Mouse (Mus musculus): ENCODE measurements around the gene Palm3. TPM values are rescaled to one million over a fixed set of nuclear protein-coding genes. Genes with fewer than 3 reads are reported as not detected.

Palm3 gene
- total and polyA plus RNA-seq, 3 experiments, result 0.13 to 0.77 (median 0.16) TPM

GRCm38 (mm10) chr8:84070667-84071066 is 49.4 kb downstream of the Palm3 start:
- Histone ChIP-seq H3K4me3 (replicated peaks in 1 of 3; ENCODE audit: low read depth in 2 of 3, low read length in 2 of 3, poor library complexity in 1 of 3) (no peak overlapping the region), H3K79me2 (replicated peaks; ENCODE audit: control insufficient read depth, extremely low read depth, insufficient read depth, poor library complexity, severe bottlenecking) (peaks cover 14% of the 10 kb centered on the region), H3K27me3 (replicated peaks) (no peaks in the 10 kb centered on the region), H3K4me2 (ENCODE audit: insufficient read depth, low read depth, poor library complexity, severe bottlenecking) (no peak overlapping the region), H3K9me3 (replicated peaks; ENCODE audit: low read length) (no peaks in the 10 kb centered on the region), H3K4me1 (ENCODE audit: control insufficient read depth in 1 of 2, insufficient read depth in 2 of 2) (peaks cover 16 to 43% of the 10 kb centered on the region in 2 experiments), H3K9ac (ENCODE audit: insufficient read depth, low read depth) (no peak overlapping the region), H3K36me3 (replicated peaks in 1 of 2; ENCODE audit: control insufficient read depth in 1 of 2, insufficient read depth in 1 of 2, low read length in 1 of 2) (peaks cover 14 to 46% of the 10 kb centered on the region in 2 experiments), H3K27ac (ENCODE audit: insufficient read depth, low read depth) (no peak overlapping the region)
- in situ Hi-C loops (cut with MboI; ENCODE audit: low pct_ligation_motif_present, low pct_unique_long_range_greater_than_20kb, low sequenced_read_pairs) (no loop called here), dilution Hi-C loops (cut with MboI; ENCODE audit: extremely low pct_ligation_motif_present, extremely low pct_unique_long_range_greater_than_20kb, low sequenced_read_pairs) (no loop called here)
- DNase-seq (ENCODE audit: extremely low read depth), result no peak
- TF ChIP-seq PAX5 (IDR thresholded peaks at IDR 0.05; ENCODE audit: low read length) (no peak), RAD21 (IDR thresholded peaks at IDR 0.05; ENCODE audit: low read depth, low read length) (no peak), ETS1 (conservative IDR thresholded peaks at IDR 0.05; ENCODE audit: low read depth, low read length) (no peak), MXI1 (IDR thresholded peaks at IDR 0.05; ENCODE audit: low read depth, low read length) (no peak), NRF1 (IDR thresholded peaks at IDR 0.05; ENCODE audit: low read depth, low read length) (no peak), E2F4 (IDR thresholded peaks at IDR 0.05; ENCODE audit: insufficient replicate concordance, low read depth, low read length) (no peak), HCFC1 (IDR thresholded peaks at IDR 0.05; ENCODE audit: low read depth, low read length) (no peak), NELFE (IDR thresholded peaks at IDR 0.05; ENCODE audit: low read depth, low read length) (no peak), RCOR1 (conservative IDR thresholded peaks at IDR 0.05; ENCODE audit: low read depth, low read length) (no peak), TCF12 (IDR thresholded peaks at IDR 0.05; ENCODE audit: low read depth, low read length) (no peak), POLR2A (IDR thresholded peaks at IDR 0.05; ENCODE audit: low read depth, low read length) (no peak), IRF4 (IDR thresholded peaks at IDR 0.05; ENCODE audit: low read depth, low read length) (no peak), SMC3 (IDR thresholded peaks at IDR 0.05; ENCODE audit: low read depth, low read length) (no peak), MEF2A (IDR thresholded peaks at IDR 0.05; ENCODE audit: borderline replicate concordance, low read depth, low read length) (no peak), JUND (conservative IDR thresholded peaks at IDR 0.05; ENCODE audit: low read depth, low read length) (no peak)

GRCm38 (mm10) chr8:84071921-84072320 is 50.6 kb downstream of the Palm3 start:
- Histone ChIP-seq H3K4me1 (ENCODE audit: control insufficient read depth in 1 of 2, insufficient read depth in 2 of 2) (peaks cover 16 to 43% of the 10 kb centered on the region in 2 experiments), H3K27ac (ENCODE audit: insufficient read depth, low read depth) (no peak overlapping the region)

More at GRCm38 (mm10) chr8:84071921-84072320, 50.6 kb downstream of the Palm3 start:
- H3K27me3 ChIP-seq (replicated peaks), result no peaks in the 10 kb centered on the region
- H3K9ac ChIP-seq (ENCODE audit: insufficient read depth, low read depth), result no peak overlapping the region
- no peaks in the 10 kb centered on the region for H3K9me3 ChIP-seq (replicated peaks; ENCODE audit: low read length)
- H3K4me3 ChIP-seq (replicated peaks in 1 of 3; ENCODE audit: low read depth in 2 of 3, low read length in 2 of 3, poor library complexity in 1 of 3), result no peak overlapping the region
- H3K36me3 ChIP-seq (replicated peaks in 1 of 2; ENCODE audit: control insufficient read depth in 1 of 2, insufficient read depth in 1 of 2, low read length in 1 of 2), result peaks cover 19 to 59% of the 10 kb centered on the region in 2 experiments
- no peak overlapping the region for H3K4me2 ChIP-seq (ENCODE audit: insufficient read depth, low read depth, poor library complexity, severe bottlenecking)
- peaks cover 14% of the 10 kb centered on the region for H3K79me2 ChIP-seq (replicated peaks; ENCODE audit: control insufficient read depth, extremely low read depth, insufficient read depth, poor library complexity, severe bottlenecking)
- in situ Hi-C loops (cut with MboI; ENCODE audit: low pct_ligation_motif_present, low pct_unique_long_range_greater_than_20kb, low sequenced_read_pairs), result no loop called here
- TF ChIP-seq MXI1 (IDR thresholded peaks at IDR 0.05; ENCODE audit: low read depth, low read length) (no peak), MAFK (IDR thresholded peaks at IDR 0.05; ENCODE audit: insufficient replicate concordance, low read length) (no peak), MAZ (IDR thresholded peaks at IDR 0.05; ENCODE audit: low read depth, low read length) (no peak), POLR2A (IDR thresholded peaks at IDR 0.05; ENCODE audit: low read depth, low read length) (no peak), ZC3H11A (IDR thresholded peaks at IDR 0.05; ENCODE audit: low read depth, low read length) (no peak), SIN3A (IDR thresholded peaks at IDR 0.05; ENCODE audit: low read length) (no peak), TCF12 (IDR thresholded peaks at IDR 0.05; ENCODE audit: low read depth, low read length) (no peak), SMC3 (IDR thresholded peaks at IDR 0.05; ENCODE audit: low read depth, low read length) (no peak), MYC (IDR thresholded peaks at IDR 0.05; ENCODE audit: low read depth, low read length) (no peak)
- dilution Hi-C loops (cut with MboI; ENCODE audit: extremely low pct_ligation_motif_present, extremely low pct_unique_long_range_greater_than_20kb, low sequenced_read_pairs), result no loop called here
- no peak for DNase-seq (ENCODE audit: extremely low read depth)
